Comparison of ENCODE assay signal across 34 mouse cellular contexts in the genomic region with DNA sequence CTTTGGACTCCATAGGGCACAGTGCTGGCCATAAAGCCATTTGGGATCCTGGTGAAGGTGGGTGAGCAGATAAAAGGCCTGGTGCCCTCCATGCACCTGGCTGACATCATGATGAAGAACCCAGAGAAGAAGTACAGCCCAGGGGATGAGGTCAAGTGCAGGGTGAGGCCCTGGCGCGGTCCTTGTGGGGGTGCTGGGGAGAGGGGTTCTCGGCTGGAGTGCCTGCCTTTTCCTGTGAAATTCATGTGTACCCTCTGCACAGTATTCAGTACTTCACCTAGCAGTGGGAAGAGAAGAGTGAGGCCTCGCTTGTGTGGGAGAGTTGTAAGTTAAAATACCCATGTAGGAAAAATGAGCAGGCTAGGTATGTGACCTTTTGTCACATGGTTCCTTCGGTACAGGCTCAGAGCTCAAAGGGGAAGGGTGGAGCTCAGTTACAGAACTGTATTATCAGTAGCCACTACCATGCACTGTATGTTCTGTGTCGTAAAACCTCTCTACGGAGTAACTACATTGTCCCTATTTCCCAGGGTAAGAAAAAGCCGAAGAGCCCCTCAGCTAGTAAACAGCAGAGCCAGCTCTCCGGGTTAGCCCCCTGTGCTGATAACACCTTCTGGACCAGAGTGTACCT. TPM values are rescaled to one million over a fixed set of nuclear protein-coding genes. Genes with fewer than 3 reads are reported as not detected.
"Had no signal": no experiment of that assay in that cellular context is flagged by ENCODE, and none has a peak within 500 bp of the region (broad histone marks: within the 10 kb centered on the region; RNA-seq: fewer than 3 reads in every experiment).

No protein-coding gene starts in this region.

- H3K9me3 ChIP-seq: embryonic facial prominence, embryonic 10.5 days; embryonic facial prominence, embryonic 12.5 days; embryonic facial prominence, embryonic 13.5 days; embryonic facial prominence, embryonic 15.5 days; forebrain, embryonic 10.5 days; forebrain, embryonic 12.5 days; forebrain, embryonic 13.5 days; forebrain, embryonic 15.5 days had no signal

- H3K4me3 ChIP-seq: embryonic facial prominence, embryonic 10.5 days; embryonic facial prominence, embryonic 12.5 days; embryonic facial prominence, embryonic 13.5 days; embryonic facial prominence, embryonic 15.5 days; erythroblast, embryonic 14.5 days; forebrain, embryonic 10.5 days; forebrain, embryonic 12.5 days; forebrain, embryonic 13.5 days; forebrain, embryonic 15.5 days; gastrocnemius, adult 2 months had no signal

- H3K27me3 ChIP-seq: embryonic facial prominence, embryonic 12.5 days; embryonic facial prominence, embryonic 13.5 days; embryonic facial prominence, embryonic 15.5 days; forebrain, embryonic 12.5 days; forebrain, embryonic 13.5 days; forebrain, embryonic 15.5 days had no signal

- ATAC-seq: forebrain, embryonic 13.5 days; forebrain, embryonic 14.5 days; forebrain, embryonic 15.5 days; forebrain, embryonic 16.5 days; forebrain, postnatal 0 days had no signal

- DNase-seq: cerebellum, adult 18-20 months; cerebellum, adult 2 months; cerebellum, adult 8-10 months; cerebellum, adult 9-10 months; cerebellum, adult 9-11 months; cerebellum, postnatal 10 days; cerebellum, postnatal 14 days; cerebellum, postnatal 25 days; cerebellum, postnatal 36 days; embryo, embryonic 11 days; forebrain, postnatal 0 days; gastrocnemius, adult 2 months; gastrocnemius, postnatal 10 days; gastrocnemius, postnatal 14 days; gastrocnemius, postnatal 25 days; gastrocnemius, postnatal 36 days; heart, adult 11 months had no signal

- H3K4me2 ChIP-seq: embryonic facial prominence, embryonic 12.5 days; embryonic facial prominence, embryonic 13.5 days; embryonic facial prominence, embryonic 15.5 days; forebrain, embryonic 12.5 days; forebrain, embryonic 13.5 days; forebrain, embryonic 15.5 days had no signal

- H3K9ac ChIP-seq: embryonic facial prominence, embryonic 12.5 days; embryonic facial prominence, embryonic 13.5 days; embryonic facial prominence, embryonic 15.5 days; forebrain, embryonic 12.5 days; forebrain, embryonic 13.5 days; forebrain, embryonic 15.5 days; forebrain, postnatal 0 days had no signal

- H3K4me1 ChIP-seq: embryonic facial prominence, embryonic 10.5 days; embryonic facial prominence, embryonic 12.5 days; embryonic facial prominence, embryonic 13.5 days; embryonic facial prominence, embryonic 15.5 days; forebrain, embryonic 10.5 days; forebrain, embryonic 12.5 days; forebrain, embryonic 13.5 days; forebrain, embryonic 15.5 days had no signal

- H3K27ac ChIP-seq: embryonic facial prominence, embryonic 10.5 days; embryonic facial prominence, embryonic 12.5 days; embryonic facial prominence, embryonic 13.5 days; embryonic facial prominence, embryonic 15.5 days; forebrain, embryonic 10.5 days; forebrain, embryonic 12.5 days; forebrain, embryonic 13.5 days; forebrain, embryonic 15.5 days; gastrocnemius, adult 2 months had no signal

RNA-seq across cellular contexts. Expression of a gene that starts 33.3 kb away (rescaled TPM):
- polyA plus RNA-seq: erythroblast, embryonic 14.5 days had no signal

RNA-seq across cellular contexts. Expression of a gene that starts 39.3 kb away (rescaled TPM):
- polyA plus RNA-seq: cerebellum, adult 2 months; cortical plate, adult 2 months; embryonic facial prominence, embryonic 10.5 days; embryonic facial prominence, embryonic 11.5 days; embryonic facial prominence, embryonic 12.5 days; embryonic facial prominence, embryonic 13.5 days; embryonic facial prominence, embryonic 14.5 days; embryonic facial prominence, embryonic 15.5 days; erythroblast, embryonic 14.5 days; forebrain, embryonic 10.5 days; forebrain, embryonic 11.5 days; forebrain, embryonic 12.5 days; forebrain, embryonic 13.5 days; forebrain, embryonic 14.5 days; forebrain, embryonic 15.5 days; forebrain, embryonic 16.5 days; forebrain, postnatal 0 days; frontal cortex, adult 2 months; gonadal fat pad, adult 2 months had no signal
